Mouse (Mus musculus) layer of hippocampus, adult 2 months (tissue): Measurements from ENCODE around the gene Mindy4. TPM values are rescaled to one million over a fixed set of nuclear protein-coding genes. Genes with fewer than 3 reads are reported as not detected.

Experiments
- DNase-seq, 2 experiments: peaks; one replicate each; pipeline ENCODE4 v3.0.0; 2022; ENCODE audit warnings: low spot score in 2 of 2
- H3K27ac ChIP-seq: fragments of 200-600 bp; 2 replicates; pipeline ENCODE4 v1.8.1; 2022
- H3K4me3 ChIP-seq: fragments of 200-600 bp; 2 replicates; pipeline ENCODE4 v1.8.1; 2022; ENCODE audit warnings: mild to moderate bottlenecking
- CTCF ChIP-seq: fragments of 200-600 bp; conservative IDR thresholded peaks from 2 replicates; pipeline ENCODE4 v1.8.1; 2022; ENCODE audit warnings: antibody characterized with exemption, mild to moderate bottlenecking, moderate library complexity
- total RNA-seq, 2 experiments: library from RNA; stranded (reverse); gene quantifications; 2 replicates each; pipeline ENCODE4 v1.2.3; 2021

The Mindy4 gene
- total RNA-seq, 2 experiments from 2014 or later = 13.0 to 14.5 TPM

- Histone ChIP-seq H3K4me3 (no peak overlapping the region), H3K27ac (no peak overlapping the region)
- no peak for TF ChIP-seq CTCF
- DNase-seq = no peak
Observed at GRCm38 (mm10) chr6:55331315-55331714, 128.1 kb downstream of the Mindy4 start.

GRCm38 (mm10) chr6:55332100-55332772 lies 129.1 kb downstream of the Mindy4 start:
- Histone ChIP-seq H3K4me3 (no peak overlapping the region), H3K27ac (no peak overlapping the region)
- no peak for DNase-seq
- TF ChIP-seq CTCF = no peak

GRCm38 (mm10) chr6:55332773-55333109 lies 129.6 kb downstream of the Mindy4 start:
- H3K27ac ChIP-seq = no peak overlapping the region
- no peak for TF ChIP-seq CTCF

GRCm38 (mm10) chr6:55335989-55336514 lies 132.9 kb downstream of the Mindy4 start, which contains the start of gene Aqp1:
Aqp1 (plus strand) TSS chr6:55336432.
- DNase-seq = no peak
- Histone ChIP-seq H3K27ac (no peak within 1 kb of the TSS), H3K4me3 (no peak within 1 kb of the TSS)
- TF ChIP-seq CTCF = no peak

More at GRCm38 (mm10) chr6:55332773-55333109, 129.6 kb downstream of the Mindy4 start:
- DNase-seq = no peak
- H3K4me3 ChIP-seq = no peak overlapping the region

GRCm38 (mm10) chr6:55337242-55337641 lies 134.1 kb downstream of the Mindy4 start:
- Histone ChIP-seq H3K4me3 (no peak overlapping the region), H3K27ac (no peak overlapping the region)
- no peak for DNase-seq
- TF ChIP-seq CTCF = no peak

GRCm38 (mm10) chr6:55338077-55338476 lies 134.9 kb downstream of the Mindy4 start:
- TF ChIP-seq CTCF = no peak
- DNase-seq = no peak
- Histone ChIP-seq H3K4me3 (no peak overlapping the region), H3K27ac (no peak overlapping the region)

GRCm38 (mm10) chr6:55338934-55339825 lies 136.0 kb downstream of the Mindy4 start:
- Histone ChIP-seq H3K4me3 (no peak overlapping the region), H3K27ac (no peak overlapping the region)
- no peak for TF ChIP-seq CTCF
- DNase-seq = no peak

GRCm38 (mm10) chr6:55341688-55342087 lies 138.5 kb downstream of the Mindy4 start:
- H3K27ac ChIP-seq = no peak overlapping the region
- H3K4me3 ChIP-seq = no peak overlapping the region
- DNase-seq = no peak
- TF ChIP-seq CTCF = no peak

GRCm38 (mm10) chr6:55342328-55342727 lies 139.1 kb downstream of the Mindy4 start:
- no peak for TF ChIP-seq CTCF
- no peak overlapping the region for H3K4me3 ChIP-seq
- DNase-seq = no peak
- H3K27ac ChIP-seq = no peak overlapping the region

- TF ChIP-seq CTCF = no peak
- Histone ChIP-seq H3K4me3 (no peak overlapping the region), H3K27ac (peak overlapping the region; percentile 33; the same call in 1 of the 2 replicates)
- DNase-seq = no peak
Observed at GRCm38 (mm10) chr6:55343446-55343845, 140.3 kb downstream of the Mindy4 start.

- DNase-seq = no peak
- no peak overlapping the region for H3K27ac ChIP-seq
- no peak overlapping the region for H3K4me3 ChIP-seq
- TF ChIP-seq CTCF = no peak
Observed at GRCm38 (mm10) chr6:55344291-55345016, 141.3 kb downstream of the Mindy4 start.

- DNase-seq = no peak
- no peak overlapping the region for H3K4me3 ChIP-seq
- TF ChIP-seq CTCF = no peak
Observed at GRCm38 (mm10) chr6:55345264-55345663, 142.1 kb downstream of the Mindy4 start.

GRCm38 (mm10) chr6:55346491-55346890 lies 143.3 kb downstream of the Mindy4 start:
- no peak overlapping the region for H3K4me3 ChIP-seq
- no peak overlapping the region for H3K27ac ChIP-seq
- TF ChIP-seq CTCF = no peak
- no peak for DNase-seq

More at GRCm38 (mm10) chr6:55345264-55345663, 142.1 kb downstream of the Mindy4 start:
- no peak overlapping the region for H3K27ac ChIP-seq
